Mouse (Mus musculus): ENCODE measurements around the gene Tdrd7. TPM values are rescaled to one million over a fixed set of nuclear protein-coding genes. Genes with fewer than 3 reads are reported as not detected.

Gene Tdrd7
- total RNA-seq, 1 experiment from 2014 or later, result 53.4 TPM

- ATAC-seq (ENCODE audit: extremely low read depth, insufficient number of reproducible peaks, low FRiP score, poor library complexity, severe bottlenecking), result no peak
Observed at GRCm38 (mm10) chr4:46072631-46073030, 107.5 kb downstream of the Tdrd7 start.

- ATAC-seq (ENCODE audit: extremely low read depth, insufficient number of reproducible peaks, low FRiP score, poor library complexity, severe bottlenecking), result no peak
Observed at GRCm38 (mm10) chr4:46073736-46074135, 108.6 kb downstream of the Tdrd7 start.

DNA sequence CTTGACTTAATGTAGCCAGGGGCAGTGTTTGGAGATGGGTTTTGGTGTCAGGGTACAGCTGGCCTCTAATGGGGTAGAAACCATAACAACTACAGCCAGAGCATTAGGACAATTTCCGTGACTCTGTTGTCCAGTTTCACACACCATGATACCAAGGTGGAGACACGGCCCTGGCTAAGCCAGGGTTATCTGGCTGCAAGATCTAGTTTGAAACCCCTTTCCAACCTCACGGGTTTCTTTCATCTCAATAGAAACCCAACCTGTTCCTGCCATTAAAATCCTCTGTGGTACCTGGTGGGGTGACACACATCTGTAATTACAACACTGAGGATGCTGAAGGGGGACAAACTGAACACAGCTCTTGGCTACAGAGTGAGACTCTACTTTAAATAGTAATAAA, 110.5 kb downstream of the Tdrd7 start:
- no peak for ATAC-seq (ENCODE audit: extremely low read depth, insufficient number of reproducible peaks, low FRiP score, poor library complexity, severe bottlenecking)

- no peak for ATAC-seq (ENCODE audit: extremely low read depth, insufficient number of reproducible peaks, low FRiP score, poor library complexity, severe bottlenecking)
Observed at GRCm38 (mm10) chr4:46076892-46077291, 111.8 kb downstream of the Tdrd7 start.

- ATAC-seq (ENCODE audit: extremely low read depth, insufficient number of reproducible peaks, low FRiP score, poor library complexity, severe bottlenecking), result no peak
Observed at GRCm38 (mm10) chr4:46080261-46080660, 115.1 kb downstream of the Tdrd7 start.

- ATAC-seq (ENCODE audit: extremely low read depth, insufficient number of reproducible peaks, low FRiP score, poor library complexity, severe bottlenecking), result no peak
Observed at GRCm38 (mm10) chr4:46082555-46082954, 117.4 kb downstream of the Tdrd7 start.

Other genes starting within 250 kb of the Tdrd7 start
- gene Aldh1b1, start 166.3 kb upstream of the Tdrd7 start, total RNA-seq (2017), result 5.0 TPM in 2 replicates
- gene Igfbpl1, start 138.4 kb upstream of the Tdrd7 start, total RNA-seq (2017), result not detected in 2 replicates
- not detected in 2 replicates for gene Stra6l, start 116.7 kb upstream of the Tdrd7 start, total RNA-seq (2017)
- 0.47 and 0.86 TPM in 2 replicates for gene Ccdc180, start 75.0 kb upstream of the Tdrd7 start, total RNA-seq (2017)
- gene Tmod1, start 73.6 kb downstream of the Tdrd7 start, total RNA-seq (2017), result 0.61 and 1.2 TPM in 2 replicates
- gene Ncbp1, start 173.3 kb downstream of the Tdrd7 start, total RNA-seq (2017), result 39.9 and 42.0 TPM in 2 replicates
- 27.4 and 31.9 TPM in 2 replicates for gene Tstd2, start 173.4 kb downstream of the Tdrd7 start, total RNA-seq (2017)
- gene Xpa, start 231.0 kb downstream of the Tdrd7 start, total RNA-seq (2017), result 62.5 and 81.4 TPM in 2 replicates

Data from neutrophil, adult 5-6 weeks (primary cell).